Mouse (Mus musculus) lung, embryonic 14.5 days (tissue): ENCODE measurements around the gene Tmem125. TPM values are rescaled to one million over a fixed set of nuclear protein-coding genes. Genes with fewer than 3 reads are reported as not detected.
A peak's percentile ranks its signal among the peaks of the same experiment; 100 is the strongest.
"Not testable (repeated sequence)": the region's sequence is repeated elsewhere in the genome, so short reads cannot be mapped to it uniquely, and the experiment has no call there.

ENCODE experiments used
- ATAC-seq: fragments of 200-750 bp; cut with Nextera tagmentation; 2 replicates; pipeline ENCODE4 v1.8.0; 2017; ENCODE audit warnings: mild to moderate bottlenecking, moderate TSS enrichment, moderate library complexity; ENCODE audit not compliant: insufficient read depth
- DNase-seq: peaks from one replicate; pipeline ENCODE4 v3.0.0-alpha.2; 2015
- H3K27ac ChIP-seq: fragments of 300-500 bp; sonication (generic); 2 replicates; pipeline ENCODE4 v1.5.1; 2014; ENCODE audit warnings: low read depth, mild to moderate bottlenecking, moderate library complexity
- H3K27me3 ChIP-seq: fragments of 300-500 bp; sonication (generic); 2 replicates; pipeline ENCODE4 v1.6.1; 2014; ENCODE audit warnings: low read length, control low read depth; ENCODE audit not compliant: insufficient read depth
- H3K36me3 ChIP-seq: fragments of 300-500 bp; sonication (generic); 2 replicates; pipeline ENCODE4 v1.6.1; 2014; ENCODE audit warnings: control low read depth; ENCODE audit not compliant: insufficient read depth
- H3K4me1 ChIP-seq: fragments of 300-500 bp; sonication (generic); 2 replicates; pipeline ENCODE4 v1.6.1; 2014; ENCODE audit warnings: antibody characterized with exemption, control low read depth; ENCODE audit not compliant: insufficient read depth
- H3K4me2 ChIP-seq: fragments of 300-500 bp; sonication (generic); 2 replicates; pipeline ENCODE4 v1.6.1; 2014; ENCODE audit warnings: mild to moderate bottlenecking
- H3K4me3 ChIP-seq: fragments of 300-500 bp; sonication (generic); 2 replicates; pipeline ENCODE4 v1.5.1; 2014; ENCODE audit warnings: low read depth, low read length
- H3K9ac ChIP-seq: fragments of 300-500 bp; sonication (generic); 2 replicates; pipeline ENCODE4 v1.6.1; 2014
- H3K9me3 ChIP-seq: fragments of 300-500 bp; sonication (generic); 2 replicates; pipeline ENCODE4 v1.6.1; 2016; ENCODE audit warnings: low read depth, low read length, control low read depth
- CTCF ChIP-seq: IDR thresholded peaks from 2 replicates; pipeline ENCODE4 v1.5.1; 2016; ENCODE audit warnings: antibody characterized with exemption, low read depth
- WGBS: fragments of 180-500 bp; shearing (Covaris S2); extraction: QIAGEN DNeasy Blood & Tissue Kit; methylation state at CpG from one replicate; pipeline ENCODE4 v1.1.7; 2014; 5-methylcytosine and 5-hydroxymethylcytosine counted together
- polyA plus RNA-seq: library from polyadenylated mRNA; unstranded; fragments of >200 nt; fragmentation: Nextera tagmentation; extraction: Ambion mirVana; gene quantifications from 2 replicates; pipeline ENCODE4 v1.2.1, GENCODE M21; 2014

The Tmem125 gene
- polyA plus RNA-seq, 1 experiment from 2014 or later, result 3.6 TPM

GRCm38 (mm10) chr4:118522248-118522647 is 21.6 kb downstream of the Tmem125 start:
- no peak for TF ChIP-seq CTCF
- Histone ChIP-seq H3K4me2 (no peak overlapping the region), H3K27me3 (peaks cover 4% of the 10 kb centered on the region; the same call in 1 of the 2 replicates), H3K36me3 (no peaks in the 10 kb centered on the region), H3K27ac (no peak overlapping the region), H3K9ac (no peak overlapping the region), H3K4me1 (no peaks in the 10 kb centered on the region; the same call in 1 of the 2 replicates), H3K9me3 (no peaks in the 10 kb centered on the region), H3K4me3 (no peak overlapping the region)
- ATAC-seq, result no peak
- 78% methylated on average over 7 of the region's 7 CpGs for WGBS
- no peak for DNase-seq

GRCm38 (mm10) chr4:118518208-118518607 is 25.6 kb downstream of the Tmem125 start:
- Histone ChIP-seq H3K27me3 (peaks cover 4% of the 10 kb centered on the region; the same call in 1 of the 2 replicates), H3K4me3 (no peak overlapping the region), H3K4me1 (no peaks in the 10 kb centered on the region), H3K9ac (no peak overlapping the region), H3K36me3 (no peaks in the 10 kb centered on the region), H3K27ac (no peak overlapping the region), H3K9me3 (no peaks in the 10 kb centered on the region), H3K4me2 (no peak overlapping the region)
- DNase-seq (no peak), ATAC-seq (no peak)
- no peak for TF ChIP-seq CTCF
- 58% methylated on average over 5 of the region's 5 CpGs for WGBS

- 0 out of 2 replicates have a peak overlapping the region, but pooled peaks have one; percentile 7 for H3K4me2 ChIP-seq
- TF ChIP-seq CTCF, result no peak
- WGBS, result 32% methylated on average over 16 of the region's 16 CpGs
- peaks cover 4% of the 10 kb centered on the region; the same call in 1 of the 2 replicates for H3K27me3 ChIP-seq
- H3K27ac ChIP-seq, result no peak overlapping the region
- no peak overlapping the region for H3K9ac ChIP-seq
- H3K9me3 ChIP-seq, result no peaks in the 10 kb centered on the region
- no peak overlapping the region for H3K4me3 ChIP-seq
- no peaks in the 10 kb centered on the region for H3K36me3 ChIP-seq
- ATAC-seq (no peak), DNase-seq (no peak)
- no peaks in the 10 kb centered on the region for H3K4me1 ChIP-seq
Measured at GRCm38 (mm10) chr4:118517497-118518146, 26.2 kb downstream of the Tmem125 start.

GRCm38 (mm10) chr4:118516699-118517496 is 26.9 kb downstream of the Tmem125 start:
- TF ChIP-seq CTCF, result no peak
- Histone ChIP-seq H3K9me3 (no peaks in the 10 kb centered on the region), H3K4me3 (no peak overlapping the region), H3K4me1 (no peaks in the 10 kb centered on the region), H3K27ac (no peak overlapping the region), H3K4me2 (0 out of 2 replicates have a peak overlapping the region, but pooled peaks have one; percentile 7), H3K36me3 (no peaks in the 10 kb centered on the region), H3K9ac (no peak overlapping the region), H3K27me3 (peaks cover 4% of the 10 kb centered on the region; the same call in 1 of the 2 replicates)
- ATAC-seq (no peak), DNase-seq (no peak)
- 5% methylated on average over 20 of the region's 20 CpGs for WGBS

GRCm38 (mm10) chr4:118509050-118509449 is 34.8 kb downstream of the Tmem125 start:
- 16% methylated on average over 6 of the region's 6 CpGs for WGBS
- H3K27ac ChIP-seq, result no peak overlapping the region

GRCm38 (mm10) chr4:118507171-118507570 is 36.7 kb downstream of the Tmem125 start:
- not testable (repeated sequence) for H3K27ac ChIP-seq, H3K4me2 ChIP-seq, H3K4me1 ChIP-seq, ATAC-seq, H3K4me3 ChIP-seq, H3K9me3 ChIP-seq, H3K36me3 ChIP-seq, H3K9ac ChIP-seq, DNase-seq, H3K27me3 ChIP-seq
- WGBS, result 100% methylated on average over 1 of the region's 1 CpGs

More at GRCm38 (mm10) chr4:118509050-118509449, 34.8 kb downstream of the Tmem125 start:
- Histone ChIP-seq H3K4me2 (no peak overlapping the region), H3K27me3 (no peaks in the 10 kb centered on the region), H3K36me3 (no peaks in the 10 kb centered on the region), H3K4me3 (no peak overlapping the region), H3K4me1 (no peaks in the 10 kb centered on the region), H3K9ac (no peak overlapping the region), H3K9me3 (no peaks in the 10 kb centered on the region)
- ATAC-seq, result no peak
- DNase-seq, result no peak
- TF ChIP-seq CTCF, result no peak

- no peak overlapping the region for H3K4me3 ChIP-seq
- H3K36me3 ChIP-seq, result no peaks in the 10 kb centered on the region
- H3K9me3 ChIP-seq, result no peaks in the 10 kb centered on the region
- no peaks in the 10 kb centered on the region for H3K27me3 ChIP-seq
- no peak for TF ChIP-seq CTCF
- no peak overlapping the region for H3K4me2 ChIP-seq
- ATAC-seq, result no peak
- no peak for DNase-seq
- no peaks in the 10 kb centered on the region for H3K4me1 ChIP-seq
- H3K27ac ChIP-seq, result no peak overlapping the region
- no peak overlapping the region for H3K9ac ChIP-seq
- 22% methylated on average over 3 of the region's 3 CpGs for WGBS
Measured at GRCm38 (mm10) chr4:118505551-118505950, 38.3 kb downstream of the Tmem125 start.
